Mouse (Mus musculus) splenic B cell, adult 2 months (primary cell): ENCODE results near the gene Serpinb7.
A peak's percentile ranks its signal among the peaks of the same experiment; 100 is the strongest.

Experiments used
- DNase-seq: peaks from one replicate; pipeline ENCODE4 v3.0.0-alpha.2; 2011; ENCODE audit warnings: low read depth, low spot score
- H3K27me3 ChIP-seq: 2 replicates; pipeline ENCODE4 v1.6.1; 2012; ENCODE audit warnings: mild to moderate bottlenecking, low read length, moderate library complexity, mixed read lengths; ENCODE audit not compliant: control insufficient read depth, poor library complexity, insufficient read depth, severe bottlenecking
- H3K36me3 ChIP-seq: 2 replicates; pipeline ENCODE4 v1.6.1; 2012; ENCODE audit warnings: mild to moderate bottlenecking, low read length, moderate library complexity, mixed read lengths; ENCODE audit not compliant: control insufficient read depth, poor library complexity, insufficient read depth, severe bottlenecking

Serpinb7 gene

DNA sequence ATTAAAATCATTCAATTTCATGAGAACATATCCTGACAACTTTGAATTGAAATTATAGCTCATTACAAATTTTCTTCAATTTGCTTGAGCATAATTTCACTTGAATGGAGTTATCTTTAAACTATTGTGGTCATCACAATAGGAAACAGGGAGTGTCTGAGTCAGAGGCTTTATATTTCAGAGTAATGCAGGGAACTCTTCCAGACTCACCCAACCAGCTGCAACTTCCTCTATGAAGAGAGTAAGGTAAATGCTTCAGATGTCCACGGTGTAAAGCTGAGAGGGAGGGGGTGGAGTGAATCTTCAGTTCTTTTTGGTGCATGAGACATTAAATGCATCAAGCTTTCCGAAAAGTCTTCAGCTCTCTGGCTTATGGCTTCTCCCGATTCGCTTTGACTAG is 23.0 kb downstream of the Serpinb7 start:
- DNase-seq, result peak; percentile 12
- no peaks in the 10 kb centered on the region for H3K36me3 ChIP-seq

DNA sequence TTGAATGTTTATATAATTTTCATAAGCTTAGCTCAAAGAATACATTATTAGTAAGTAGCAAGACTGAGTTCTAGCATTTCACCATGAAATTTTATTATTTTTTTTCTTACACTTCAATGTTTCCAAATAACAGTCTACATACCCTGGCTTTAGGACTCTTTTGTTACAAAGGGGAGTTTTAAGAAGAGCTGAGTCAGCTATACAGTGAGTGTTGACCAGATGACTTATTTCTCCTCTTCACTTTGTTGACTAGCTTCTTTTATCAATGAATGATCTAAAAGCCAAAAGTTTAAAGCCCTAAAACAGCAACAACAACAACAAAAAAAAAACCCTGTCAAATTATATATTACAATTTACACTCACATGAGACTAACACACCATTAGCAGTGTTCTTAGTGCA is 31.8 kb downstream of the Serpinb7 start:
- Histone ChIP-seq H3K27me3 (no peaks in the 10 kb centered on the region), H3K36me3 (no peaks in the 10 kb centered on the region)
- no peak for DNase-seq

More for the DNA sequence above, 23.0 kb downstream of the Serpinb7 start:
- H3K27me3 ChIP-seq, result no peaks in the 10 kb centered on the region

DNA sequence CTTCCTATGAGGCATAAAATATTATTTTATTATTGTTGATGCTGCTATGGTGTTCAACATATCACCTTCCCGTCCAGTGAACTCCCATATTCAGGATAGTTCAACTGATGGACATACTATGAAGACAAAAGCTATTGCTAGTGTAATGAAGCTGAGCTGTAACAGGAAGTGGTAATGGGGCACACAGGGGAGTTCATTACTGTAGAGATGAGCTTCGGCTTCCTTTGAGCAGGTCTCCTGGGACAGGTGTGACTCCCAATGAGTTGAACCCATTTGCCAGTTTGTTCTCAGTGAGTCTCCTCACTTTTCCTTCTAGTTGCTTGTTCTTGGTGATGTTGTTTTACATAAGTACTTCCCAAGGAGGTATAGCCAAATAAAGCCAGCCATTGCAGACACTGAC is 36.1 kb downstream of the Serpinb7 start:
- DNase-seq, result peak; percentile 61
- Histone ChIP-seq H3K36me3 (no peaks in the 10 kb centered on the region), H3K27me3 (no peaks in the 10 kb centered on the region)

DNA sequence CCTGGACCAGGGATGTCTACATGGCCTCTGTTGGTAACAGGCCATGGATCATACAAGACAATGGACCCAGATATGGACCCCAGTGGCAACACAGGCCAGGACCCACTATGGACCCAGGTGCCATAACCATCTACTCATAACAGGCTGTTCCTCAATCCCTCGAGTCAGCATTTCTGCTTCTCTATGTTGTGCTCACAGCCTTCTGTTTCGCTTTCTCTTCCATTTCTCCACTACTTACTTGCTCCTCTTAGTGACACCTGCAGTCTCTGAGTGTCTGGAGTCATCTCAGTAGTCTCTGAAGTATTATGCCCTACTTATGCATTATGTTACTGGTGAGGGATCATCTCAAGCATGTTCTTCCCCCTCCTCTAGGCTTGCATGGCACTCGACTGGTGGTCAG is 40.0 kb downstream of the Serpinb7 start:
- Histone ChIP-seq H3K36me3 (no peaks in the 10 kb centered on the region), H3K27me3 (no peaks in the 10 kb centered on the region; the same call in 1 of the 2 replicates)
- peak; percentile 27 for DNase-seq

DNA sequence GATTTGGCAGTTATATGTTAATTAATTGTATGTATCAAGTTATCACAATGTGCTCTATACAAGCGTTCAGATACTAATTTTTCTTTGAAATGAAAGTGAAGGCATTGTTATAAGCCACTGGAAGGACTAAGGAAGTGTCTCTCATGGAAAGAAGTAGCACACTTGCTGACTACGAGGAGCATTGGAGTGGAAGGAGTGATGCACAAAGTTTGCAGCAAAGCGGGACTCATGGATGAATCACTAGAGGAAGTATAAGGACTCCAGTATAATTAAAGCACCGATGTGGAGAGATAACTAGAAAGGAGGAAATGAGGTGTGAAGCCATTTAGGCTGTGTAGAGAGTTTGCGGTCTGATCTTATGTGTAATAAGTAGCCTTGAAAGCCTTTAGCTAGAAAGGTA is 45.9 kb downstream of the Serpinb7 start:
- DNase-seq, result peak; percentile 37
- Histone ChIP-seq H3K27me3 (no peaks in the 10 kb centered on the region; the same call in 1 of the 2 replicates), H3K36me3 (no peaks in the 10 kb centered on the region)

DNA sequence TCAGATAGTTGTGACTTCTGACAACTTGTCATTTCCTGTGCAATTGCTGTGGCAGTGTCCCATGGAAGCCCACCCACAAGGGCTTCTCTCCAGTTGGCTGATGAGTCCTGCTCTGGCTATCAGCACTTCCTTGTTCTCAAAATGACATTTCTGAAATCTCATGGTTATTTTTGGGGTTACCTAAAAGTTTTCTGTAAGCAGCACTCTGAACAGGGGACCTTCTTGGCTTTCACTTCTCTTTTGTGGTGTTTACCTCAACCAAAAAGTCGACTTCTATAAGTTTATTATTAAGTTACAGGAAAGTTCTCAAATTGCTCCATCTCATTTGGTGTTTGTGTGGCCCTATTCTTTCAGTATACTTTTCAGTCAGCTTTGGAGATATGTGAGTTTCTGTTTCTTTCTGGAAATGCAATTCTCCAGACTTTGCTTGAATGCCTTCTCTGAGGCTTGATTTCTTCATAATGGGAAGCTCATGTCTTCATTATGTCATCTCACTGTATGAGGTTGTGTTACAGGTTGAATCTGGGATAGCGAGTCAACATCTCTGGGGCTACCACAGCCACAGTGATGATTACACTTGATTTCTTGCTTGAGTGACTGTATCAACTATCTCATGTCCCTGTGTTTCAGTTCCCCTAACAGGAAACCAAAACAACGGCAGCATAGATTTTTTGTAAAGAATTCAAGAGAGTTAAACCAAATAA is 47.9 kb downstream of the Serpinb7 start:
- Histone ChIP-seq H3K27me3 (no peaks in the 10 kb centered on the region; the same call in 1 of the 2 replicates), H3K36me3 (no peaks in the 10 kb centered on the region)
- DNase-seq, result peak; percentile 81

DNA sequence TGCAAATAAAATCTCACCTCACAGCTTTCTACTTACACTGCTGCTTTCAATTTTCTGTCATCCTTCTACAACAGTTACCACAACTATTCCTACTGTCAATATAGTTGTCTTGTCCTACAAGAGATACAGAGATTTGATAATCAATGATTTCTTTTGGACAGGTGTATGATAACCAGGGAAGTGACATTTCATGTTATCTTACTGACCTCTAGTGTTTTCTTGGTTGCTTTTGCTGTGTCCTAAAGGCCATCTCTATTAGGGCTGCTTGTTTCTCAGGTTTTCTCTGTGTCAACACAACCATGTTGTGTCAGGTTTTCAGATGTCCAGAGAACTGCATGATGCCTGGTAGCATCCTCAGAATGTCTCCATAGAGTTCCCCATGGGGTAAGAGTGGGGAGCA is 80.5 kb downstream of the Serpinb7 start:
- DNase-seq, result peak; percentile 47
- Histone ChIP-seq H3K36me3 (no peaks in the 10 kb centered on the region), H3K27me3 (no peaks in the 10 kb centered on the region)

DNA sequence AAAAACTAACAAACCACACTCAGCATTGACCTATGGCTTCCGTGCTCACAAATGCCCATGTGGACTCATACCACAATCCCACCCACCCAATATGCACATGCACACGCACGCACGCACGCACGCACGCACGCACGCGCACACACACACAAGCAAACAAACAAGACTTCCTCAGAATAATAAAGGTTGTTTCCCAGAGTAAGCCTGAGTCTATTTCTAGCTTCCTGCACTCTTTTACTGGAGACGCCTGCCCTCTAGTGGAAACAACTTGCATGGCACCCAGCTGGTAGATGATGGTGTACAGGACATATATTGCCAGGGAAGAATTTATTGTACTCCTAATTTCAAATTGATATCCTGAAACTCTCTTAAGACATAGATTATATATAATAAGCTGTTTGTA is 82.0 kb downstream of the Serpinb7 start:
- no peaks in the 10 kb centered on the region for H3K36me3 ChIP-seq
- H3K27me3 ChIP-seq, result no peaks in the 10 kb centered on the region
- peak; percentile 87 for DNase-seq

DNA sequence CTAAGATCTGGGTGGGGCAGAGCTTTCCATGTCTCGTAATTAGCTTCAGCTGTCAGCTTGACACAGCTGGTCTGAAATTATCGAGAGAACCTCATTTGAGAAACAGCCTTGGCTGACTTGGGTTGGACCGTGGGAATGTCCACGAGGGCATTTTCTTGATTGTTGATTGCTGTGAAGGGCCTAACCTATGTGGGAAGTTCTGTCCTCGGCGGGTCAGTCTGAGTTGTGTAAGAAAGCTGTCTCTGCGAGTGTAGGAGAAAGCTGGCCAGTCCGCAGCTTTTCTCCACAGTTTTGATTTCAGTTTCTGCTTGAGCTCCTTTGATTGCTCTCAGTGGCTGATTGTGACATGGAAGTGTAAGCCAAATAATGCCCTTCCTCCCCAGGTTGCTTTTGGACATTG is 90.1 kb downstream of the Serpinb7 start:
- no peak for DNase-seq
- no peaks in the 10 kb centered on the region for H3K36me3 ChIP-seq
- H3K27me3 ChIP-seq, result no peaks in the 10 kb centered on the region; the same call in 1 of the 2 replicates

DNA sequence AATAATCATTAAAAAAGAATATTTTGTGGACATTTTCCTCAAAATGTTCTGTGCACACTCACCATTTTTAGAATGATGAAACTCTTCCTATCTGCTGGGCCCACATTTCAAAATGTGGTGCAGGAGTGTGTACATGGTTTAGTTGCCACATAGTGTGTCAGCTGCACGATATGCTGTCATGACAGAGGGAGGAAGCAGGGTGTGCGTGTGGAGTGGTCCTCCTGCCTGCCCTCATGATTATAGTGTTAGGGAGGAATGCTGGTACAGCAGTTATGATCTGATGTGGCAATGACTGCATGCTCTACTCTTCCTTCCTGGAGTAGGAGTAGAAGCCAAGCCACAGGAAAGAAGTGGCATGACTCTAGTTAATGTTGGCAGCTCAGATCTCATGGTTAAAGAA is 97.3 kb downstream of the Serpinb7 start:
- H3K27me3 ChIP-seq, result no peaks in the 10 kb centered on the region
- no peak for DNase-seq
- no peaks in the 10 kb centered on the region for H3K36me3 ChIP-seq

DNA sequence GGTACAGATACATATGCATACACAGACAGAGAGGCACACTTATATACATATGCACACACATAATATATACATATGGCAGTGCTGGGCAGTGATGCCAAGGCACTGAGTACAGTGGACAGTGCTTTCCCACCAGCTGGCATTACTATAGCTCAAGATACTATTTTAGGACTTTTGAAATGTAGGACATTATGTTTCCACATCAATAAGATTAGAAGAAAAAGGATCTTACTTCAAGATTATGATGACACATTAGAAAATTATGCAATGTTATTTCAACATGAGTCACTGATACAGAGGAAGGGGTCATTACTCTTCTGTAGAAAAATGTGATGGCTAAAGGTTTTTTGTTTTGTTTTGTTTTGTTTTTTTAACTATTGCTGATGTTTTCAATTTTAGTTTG is 102.6 kb downstream of the Serpinb7 start:
- DNase-seq, result no peak
- no peaks in the 10 kb centered on the region for H3K36me3 ChIP-seq

More for the DNA sequence above, 102.6 kb downstream of the Serpinb7 start:
- no peaks in the 10 kb centered on the region; the same call in 1 of the 2 replicates for H3K27me3 ChIP-seq
